ENCODE assay signal across 9 mouse cellular contexts in the genomic region with DNA sequence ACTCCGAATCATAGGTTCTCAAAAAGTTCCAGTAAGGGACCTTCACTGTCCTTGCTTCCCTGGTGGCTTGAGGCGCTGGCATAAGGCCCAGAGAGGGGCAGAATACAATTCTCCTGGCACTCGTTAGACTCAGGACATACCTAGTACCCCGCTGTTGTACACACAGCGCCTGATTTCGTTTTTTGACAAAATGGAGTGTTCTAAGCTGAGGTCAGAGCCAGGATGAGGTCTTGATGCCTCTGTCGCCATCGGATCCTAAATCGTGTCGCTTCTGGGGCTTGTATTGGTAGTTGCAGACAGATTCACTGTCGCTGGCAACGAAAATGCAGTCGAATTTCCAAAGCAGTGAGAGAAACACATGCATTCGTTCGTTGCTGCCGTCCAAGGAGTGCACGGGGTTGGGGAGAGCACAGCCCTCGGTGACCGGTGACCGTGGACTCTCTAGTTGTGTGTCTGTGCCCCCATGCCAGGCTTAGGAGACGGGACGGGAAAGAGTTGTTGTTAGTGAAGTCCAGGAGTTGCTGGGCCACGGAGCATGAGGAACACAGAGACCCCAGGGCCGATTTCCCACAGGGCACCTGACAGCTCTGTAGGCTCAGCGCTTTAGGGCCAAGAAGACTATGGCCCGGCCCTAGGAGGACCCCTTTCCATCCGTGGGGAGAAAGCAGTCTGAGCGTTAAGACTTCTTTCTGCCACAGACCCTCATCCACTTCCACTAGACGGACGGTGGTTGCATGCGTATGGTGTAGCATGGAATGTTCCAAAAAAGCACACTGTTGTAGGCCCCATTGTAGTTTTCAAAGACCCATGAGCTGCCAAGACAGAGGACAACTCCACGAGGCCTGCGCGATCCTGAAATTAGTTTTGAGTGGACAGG. TPM values are rescaled to one million over a fixed set of nuclear protein-coding genes. Genes with fewer than 3 reads are reported as not detected.
DNase-seq lines count a peak whose midpoint lies in the region; ATAC-seq and TF ChIP-seq lines count a peak whose summit lies in the region.
"Had no signal": no experiment of that assay in that cellular context is flagged by ENCODE, and none has a peak within 500 bp of the region (broad histone marks: within the 10 kb centered on the region; RNA-seq: fewer than 3 reads in every experiment).

No protein-coding gene starts in this region.

- ATAC-seq in hindbrain, embryonic 11.5 days (ENCODE audit: low FRiP score), result no peak
- no peak for ATAC-seq in hindbrain, postnatal 0 days
- no peak for ATAC-seq in limb, embryonic 14.5 days (ENCODE audit: low FRiP score, low read depth)

- H3K4me2 ChIP-seq in hindbrain, embryonic 11.5 days (replicated peaks; ENCODE audit: low read depth, low read length), result no peak overlapping the region
- H3K4me2 ChIP-seq in hindbrain, postnatal 0 days (ENCODE audit: low read depth, low read length), result no peak overlapping the region
- peak overlapping the region; percentile 60 for H3K4me2 ChIP-seq in limb, embryonic 14.5 days (replicated peaks; ENCODE audit: low read depth, low read length, severe bottlenecking)

- no peak for TF ChIP-seq POLR2A in spleen, adult 2 months (IDR thresholded peaks at IDR 0.05; ENCODE audit: low read depth, low read length)
- TF ChIP-seq POLR2A in limb, embryonic 14.5 days (IDR thresholded peaks at IDR 0.05; ENCODE audit: borderline replicate concordance, extremely low read depth, insufficient read depth, insufficient read length), result no peak

- H3K9me3 ChIP-seq in hindbrain, embryonic 11.5 days (ENCODE audit: control insufficient read depth, low read length), result no peaks in the 10 kb centered on the region
- H3K9me3 ChIP-seq in hindbrain, postnatal 0 days (ENCODE audit: low read length), result no peaks in the 10 kb centered on the region
- H3K9me3 ChIP-seq in limb, embryonic 14.5 days (ENCODE audit: control insufficient read depth, low read length), result no peaks in the 10 kb centered on the region

- no peak overlapping the region for H3K9ac ChIP-seq in hindbrain, embryonic 11.5 days (ENCODE audit: low read depth, low read length)
- H3K9ac ChIP-seq in hindbrain, postnatal 0 days (replicated peaks; ENCODE audit: low read length), result no peak overlapping the region
- no peak overlapping the region for H3K9ac ChIP-seq in limb, embryonic 14.5 days (ENCODE audit: low read depth, low read length, severe bottlenecking)

- H3K4me1 ChIP-seq in hindbrain, embryonic 11.5 days (replicated peaks; ENCODE audit: control insufficient read depth, insufficient read depth, low read length), result 0 out of 2 replicates have a peak, but pooled peaks cover 3% of the 10 kb centered on the region
- no peaks in the 10 kb centered on the region for H3K4me1 ChIP-seq in hindbrain, postnatal 0 days (ENCODE audit: insufficient read depth, low read length)
- H3K4me1 ChIP-seq in spleen, adult 2 months (ENCODE audit: control insufficient read depth, insufficient read depth, insufficient read length), result peaks cover 19% of the 10 kb centered on the region; the same call in 1 of the 2 replicates
- H3K4me1 ChIP-seq in limb, embryonic 14.5 days (ENCODE audit: control insufficient read depth, insufficient read depth, low read length), result peaks cover 44% of the 10 kb centered on the region

- 4% methylated on average over 34 of the region's 34 CpGs for WGBS in hindbrain, embryonic 11.5 days
- whole genome bisulfite sequencing in hindbrain, postnatal 0 days, result 5% methylated on average over 34 of the region's 34 CpGs
- WGBS in spleen, adult 2 months, result 81% methylated on average over 34 of the region's 34 CpGs
- WGBS in limb, embryonic 14.5 days, result 11% methylated on average over 34 of the region's 34 CpGs

- no peak for TF ChIP-seq CTCF in hindbrain, postnatal 0 days (IDR thresholded peaks at IDR 0.05; ENCODE audit: low read depth)
- TF ChIP-seq CTCF in spleen, adult 2 months (IDR thresholded peaks at IDR 0.05; ENCODE audit: extremely low read depth, insufficient read depth, insufficient read length, insufficient replicate concordance), result no peak

- no peak overlapping the region for H3K27ac ChIP-seq in hindbrain, embryonic 11.5 days (ENCODE audit: low read depth, low read length)
- H3K27ac ChIP-seq in hindbrain, postnatal 0 days, result no peak overlapping the region
- H3K27ac ChIP-seq in spleen, adult 2 months (ENCODE audit: insufficient read depth, low read length), result peak overlapping the region; percentile 50; the same call in 1 of the 2 replicates
- no peak overlapping the region for H3K27ac ChIP-seq in limb, embryonic 14.5 days (replicated peaks; ENCODE audit: low read depth, low read length)

- H3K27me3 ChIP-seq in hindbrain, embryonic 11.5 days (ENCODE audit: control insufficient read depth, insufficient read depth, low read length), result peaks cover 98% of the 10 kb centered on the region
- H3K27me3 ChIP-seq in hindbrain, postnatal 0 days (ENCODE audit: insufficient read depth, low read length), result peaks cover 89% of the 10 kb centered on the region
- H3K27me3 ChIP-seq in spleen, adult 2 months (ENCODE audit: control insufficient read depth, insufficient read depth, low read length), result peaks cover 2% of the 10 kb centered on the region; the same call in 1 of the 2 replicates
- H3K27me3 ChIP-seq in limb, embryonic 14.5 days (ENCODE audit: control insufficient read depth, insufficient read depth, low read length), result peaks cover 93% of the 10 kb centered on the region

- no peak overlapping the region for H3K4me3 ChIP-seq in hindbrain, embryonic 11.5 days (ENCODE audit: low read depth, low read length)
- H3K4me3 ChIP-seq in hindbrain, postnatal 0 days (ENCODE audit: low read length), result no peak overlapping the region
- peak overlapping the region; percentile 59; the same call in 1 of the 2 replicates for H3K4me3 ChIP-seq in spleen, adult 2 months (ENCODE audit: extremely low read depth, insufficient read depth, insufficient read length)
- H3K4me3 ChIP-seq in limb, embryonic 14.5 days (replicated peaks; ENCODE audit: low read length), result peak overlapping the region; percentile 50

- H3K36me3 ChIP-seq in hindbrain, embryonic 11.5 days (ENCODE audit: control insufficient read depth, insufficient read depth, low read length), result no peaks in the 10 kb centered on the region
- no peaks in the 10 kb centered on the region for H3K36me3 ChIP-seq in hindbrain, postnatal 0 days (ENCODE audit: insufficient read depth, low read length)
- peaks cover 6% of the 10 kb centered on the region; the same call in 1 of the 2 replicates for H3K36me3 ChIP-seq in spleen, adult 2 months (ENCODE audit: control insufficient read depth, insufficient read depth, low read length)
- no peaks in the 10 kb centered on the region for H3K36me3 ChIP-seq in limb, embryonic 14.5 days (ENCODE audit: control insufficient read depth, insufficient read depth, low read length)
- H3K36me3 ChIP-seq: G1E had no signal

- DNase-seq in hindbrain, embryonic 11.5 days (ENCODE audit: low spot score), result peak; percentile 71
- DNase-seq in hindbrain, postnatal 0 days (ENCODE audit: low spot score), result no peak
- DNase-seq in spleen, adult 2 months (ENCODE audit: low read depth in 1 of 2, low spot score in 2 of 2), result no peak
- DNase-seq in spleen, postnatal 14 days (ENCODE audit: low spot score in 2 of 2), result no peak
- DNase-seq in limb, embryonic 14.5 days (ENCODE audit: low spot score), result no peak
- DNase-seq in thymus, postnatal 25 days, result no peak
- DNase-seq in ovary, postnatal 36 days (ENCODE audit: low spot score), result no peak

RNA-seq across cellular contexts. Expression of a gene that starts 30.9 kb away (rescaled TPM):
- polyA plus RNA-seq in hindbrain, embryonic 11.5 days (2014; fragmentation: Nextera tagmentation; extraction: Ambion mirVana), result 0.21 and 0.28 TPM in 2 replicates
- total RNA-seq in hindbrain, postnatal 0 days (2014; rRNA removed), result not detected in 2 replicates
- polyA plus RNA-seq in hindbrain, postnatal 0 days (2015; fragmentation: Nextera tagmentation; extraction: Ambion mirVana), result not detected in 2 replicates
- polyA plus RNA-seq in spleen, adult 2 months (2012; rRNA removed), result 33.7 and 38.5 TPM in 2 replicates
- polyA plus RNA-seq in limb, embryonic 14.5 days (2012; rRNA removed), result 11.1 and 18.3 TPM in 2 replicates
- polyA plus RNA-seq in limb, embryonic 14.5 days (2014; fragmentation: Nextera tagmentation; extraction: Ambion mirVana), result 6.3 and 7.7 TPM in 2 replicates
- total RNA-seq: left cerebral cortex, postnatal 14 days had no signal

Comparison
In these comparisons a context has a peak if more than half of its experiments do, and no peak if none do; other contexts are left out.
1. H3K4me3 ChIP-seq: peak in spleen, adult 2 months (single experiment) and limb, embryonic 14.5 days (single experiment); none in hindbrain, embryonic 11.5 days (single experiment) and hindbrain, postnatal 0 days (single experiment).